Mouse (Mus musculus): ENCODE data around the gene Cldn22.

GRCm38 (mm10) chr8:47843651-47844050 lies 19.4 kb downstream of the Cldn22 start:
- TF ChIP-seq CTCF (conservative IDR thresholded peaks at IDR 0.05; ENCODE audit: insufficient read depth, insufficient read length, low read depth, low read length) (no peak), POLR2A (IDR thresholded peaks at IDR 0.05; ENCODE audit: low read depth, low read length) (no peak)

All from kidney, adult 2 months (tissue).